Mouse (Mus musculus): ENCODE data around the gene Cxcr2. TPM values are rescaled to one million over a fixed set of nuclear protein-coding genes. Genes with fewer than 3 reads are reported as not detected.

Gene Cxcr2
- polyA plus RNA-seq, 1 experiment from 2014 or later, result 0.10 TPM

DNA sequence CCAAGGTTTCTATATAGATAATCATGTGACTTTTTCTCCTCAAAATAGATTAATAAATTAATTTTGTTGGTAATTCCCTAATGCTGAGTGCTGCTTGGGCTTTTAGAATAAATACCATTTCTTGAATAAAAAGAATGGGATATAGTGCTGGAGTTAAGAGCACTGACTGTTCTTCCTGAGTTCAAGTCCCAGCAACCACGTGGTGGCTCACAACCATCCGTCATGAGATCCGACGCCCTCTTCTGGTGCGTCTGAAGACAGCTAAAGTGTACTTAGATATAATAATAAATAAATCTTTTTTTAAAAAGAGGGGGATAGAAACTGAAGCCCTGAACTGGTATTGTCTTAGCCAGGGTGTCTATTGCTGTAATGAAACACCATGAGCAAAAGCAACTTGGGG is 49.7 kb downstream of the Cxcr2 start:
- Histone ChIP-seq H3K9me3 (no peaks in the 10 kb centered on the region), H3K4me2 (replicated peaks) (no peak overlapping the region), H3K4me3 (no peak overlapping the region), H3K36me3 (no peaks in the 10 kb centered on the region), H3K27ac (replicated peaks) (no peak overlapping the region), H3K9ac (replicated peaks) (no peak overlapping the region), H3K27me3 (peaks cover 80% of the 10 kb centered on the region), H3K4me1 (no peaks in the 10 kb centered on the region)
- ATAC-seq (ENCODE audit: low FRiP score, low read depth), result no peak
- WGBS, result 69% methylated on average over 5 of the region's 5 CpGs

DNA sequence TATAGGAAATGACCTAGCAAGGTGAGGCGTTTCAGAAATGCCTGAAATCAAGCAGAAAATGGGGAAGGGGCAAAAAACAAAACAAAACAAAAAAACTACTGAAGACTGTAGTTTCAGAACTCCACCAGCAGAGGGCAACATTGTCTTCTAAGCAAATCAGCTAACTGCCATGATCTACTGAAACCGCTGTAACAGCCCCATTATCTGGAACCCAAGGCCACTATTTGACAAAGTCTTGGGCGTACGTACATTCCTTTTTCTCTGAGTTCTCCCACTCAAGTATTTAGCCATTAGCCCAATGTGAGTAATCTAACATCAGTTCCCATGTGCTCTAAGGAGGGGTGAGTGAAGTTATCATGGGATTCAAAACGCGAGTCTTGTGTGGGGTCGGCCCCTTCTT is 52.1 kb downstream of the Cxcr2 start:
- Histone ChIP-seq H3K9ac (replicated peaks) (no peak overlapping the region), H3K27me3 (peaks cover 68% of the 10 kb centered on the region), H3K4me2 (replicated peaks) (no peak overlapping the region), H3K4me1 (no peaks in the 10 kb centered on the region), H3K9me3 (no peaks in the 10 kb centered on the region), H3K4me3 (no peak overlapping the region), H3K36me3 (no peaks in the 10 kb centered on the region), H3K27ac (replicated peaks) (no peak overlapping the region)
- no peak for ATAC-seq (ENCODE audit: low FRiP score, low read depth)
- 67% methylated on average over 7 of the region's 7 CpGs for WGBS

DNA sequence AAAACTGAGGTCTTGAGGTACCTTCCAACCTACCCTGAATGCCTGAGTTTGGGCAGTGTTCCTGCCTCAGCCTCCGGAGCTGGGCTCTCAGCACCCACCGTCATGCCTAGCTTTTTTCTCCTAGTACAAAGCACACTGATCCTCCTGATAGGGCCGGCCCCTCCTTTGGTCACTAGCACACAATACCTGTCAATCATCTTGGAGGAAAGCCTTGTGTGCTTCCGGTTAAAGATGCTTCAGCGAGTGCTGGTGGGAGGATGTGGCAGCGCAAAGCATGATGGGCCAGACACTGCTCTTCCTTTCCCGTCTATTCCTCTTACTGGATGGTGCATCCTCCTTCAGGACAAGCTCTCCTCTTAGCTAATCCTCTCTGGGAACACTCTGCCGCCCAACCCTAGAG is 52.9 kb downstream of the Cxcr2 start:
- no peaks in the 10 kb centered on the region for H3K4me1 ChIP-seq
- H3K36me3 ChIP-seq, result no peaks in the 10 kb centered on the region
- WGBS, result 65% methylated on average over 8 of the region's 8 CpGs
- no peak overlapping the region for H3K4me3 ChIP-seq
- H3K27ac ChIP-seq (replicated peaks), result no peak overlapping the region
- H3K9me3 ChIP-seq, result no peaks in the 10 kb centered on the region
- no peak overlapping the region for H3K9ac ChIP-seq (replicated peaks)
- no peak overlapping the region for H3K4me2 ChIP-seq (replicated peaks)
- no peak for ATAC-seq (ENCODE audit: low FRiP score, low read depth)
- H3K27me3 ChIP-seq, result peaks cover 61% of the 10 kb centered on the region

DNA sequence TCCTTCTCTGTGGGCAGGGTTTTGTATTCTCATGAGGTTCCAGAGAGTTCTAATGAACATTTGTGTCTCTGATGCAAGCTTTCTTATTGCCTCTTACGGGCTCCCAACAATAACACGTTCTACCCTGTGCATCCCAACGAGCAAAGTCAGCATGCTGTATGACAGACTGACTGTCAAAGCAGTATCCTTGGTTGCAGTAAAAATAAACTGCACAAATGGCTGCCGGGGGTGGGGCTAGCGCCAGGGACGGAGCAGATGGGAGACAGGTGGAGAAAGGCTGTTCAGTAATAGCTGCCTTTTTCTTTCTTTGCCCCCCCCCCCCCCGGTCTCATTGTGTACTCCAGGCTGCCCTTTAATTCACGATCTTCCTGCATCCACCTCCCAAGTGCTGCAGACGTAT is 54.1 kb downstream of the Cxcr2 start:
- H3K9me3 ChIP-seq, result no peaks in the 10 kb centered on the region
- no peak for ATAC-seq (ENCODE audit: low FRiP score, low read depth)
- H3K4me3 ChIP-seq, result no peak overlapping the region
- peaks cover 49% of the 10 kb centered on the region for H3K27me3 ChIP-seq
- no peak overlapping the region for H3K4me2 ChIP-seq (replicated peaks)
- H3K9ac ChIP-seq (replicated peaks), result no peak overlapping the region
- H3K27ac ChIP-seq (replicated peaks), result no peak overlapping the region
- no peaks in the 10 kb centered on the region for H3K36me3 ChIP-seq
- WGBS, result 73% methylated on average over 9 of the region's 9 CpGs
- 0 out of 2 replicates have a peak, but pooled peaks cover 5% of the 10 kb centered on the region for H3K4me1 ChIP-seq

DNA sequence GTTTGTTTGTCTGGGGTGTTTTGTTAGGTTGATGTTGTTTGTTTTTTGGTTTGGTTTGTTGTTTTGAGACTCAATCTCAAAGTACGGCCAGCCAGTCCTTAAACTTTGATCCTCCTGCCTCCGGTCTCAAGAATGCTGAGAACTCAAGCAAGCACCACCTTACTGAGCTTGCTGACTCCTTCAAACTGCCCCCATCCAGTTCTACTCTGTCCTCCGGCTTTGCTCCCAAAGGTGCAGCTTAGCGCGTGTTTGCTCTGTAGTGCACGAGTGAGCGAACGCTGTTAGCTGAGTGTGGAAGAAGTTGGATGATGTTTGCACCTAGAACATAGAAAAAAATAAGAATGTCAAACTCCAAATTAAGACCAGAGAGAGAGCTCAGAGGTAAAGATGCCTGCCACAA is 55.2 kb downstream of the Cxcr2 start:
- Histone ChIP-seq H3K27ac (replicated peaks) (no peak overlapping the region), H3K4me1 (0 out of 2 replicates have a peak, but pooled peaks cover 5% of the 10 kb centered on the region), H3K9ac (replicated peaks) (no peak overlapping the region), H3K4me3 (no peak overlapping the region), H3K36me3 (no peaks in the 10 kb centered on the region), H3K4me2 (replicated peaks) (no peak overlapping the region), H3K9me3 (no peaks in the 10 kb centered on the region), H3K27me3 (peaks cover 40% of the 10 kb centered on the region)
- WGBS, result 92% methylated on average over 8 of the region's 8 CpGs
- no peak for ATAC-seq (ENCODE audit: low FRiP score, low read depth)

MicroRNA genes within 50 kb of the gene (microRNA counts, 519-probe panel; counts per million panel counts)
- microRNA mmu-miR-1928, result not detected

Small RNAs within 50 kb of the gene (microRNA-seq; reads per million reads assigned to microRNA genes)
- gene Mir1928, result not detected

Other genes with a start within 250 kb of the Cxcr2 start
- 17.1 and 21.0 TPM in 2 replicates for gene Tns1, start 29.5 kb upstream of the Cxcr2 start, polyA plus RNA-seq (2016; fragmentation: Nextera tagmentation; extraction: Ambion mirVana)
- 0.37 and 0.67 TPM in 2 replicates for gene Rufy4, start 28.4 kb upstream of the Cxcr2 start, polyA plus RNA-seq (2016; fragmentation: Nextera tagmentation; extraction: Ambion mirVana)
- not detected in 2 replicates for gene Cxcr1, start 40.6 kb downstream of the Cxcr2 start, polyA plus RNA-seq (2016; fragmentation: Nextera tagmentation; extraction: Ambion mirVana)
- 357 and 363 TPM in 2 replicates for gene Arpc2, start 82.1 kb downstream of the Cxcr2 start, polyA plus RNA-seq (2016; fragmentation: Nextera tagmentation; extraction: Ambion mirVana)
- not detected in 2 replicates for gene Gpbar1, start 124.6 kb downstream of the Cxcr2 start, polyA plus RNA-seq (2016; fragmentation: Nextera tagmentation; extraction: Ambion mirVana)
- gene Aamp, start 130.7 kb downstream of the Cxcr2 start, polyA plus RNA-seq (2016; fragmentation: Nextera tagmentation; extraction: Ambion mirVana), result 176 and 181 TPM in 2 replicates
- 75.0 and 85.3 TPM in 2 replicates for gene Pnkd, start 130.9 kb downstream of the Cxcr2 start, polyA plus RNA-seq (2016; fragmentation: Nextera tagmentation; extraction: Ambion mirVana)
- 6.7 and 9.8 TPM in 2 replicates for gene Tmbim1, start 151.6 kb downstream of the Cxcr2 start, polyA plus RNA-seq (2016; fragmentation: Nextera tagmentation; extraction: Ambion mirVana)
- 0.58 and 0.66 TPM in 2 replicates for gene Catip, start 208.1 kb downstream of the Cxcr2 start, polyA plus RNA-seq (2016; fragmentation: Nextera tagmentation; extraction: Ambion mirVana)
- 2.3 and 2.4 TPM in 2 replicates for gene Slc11a1, start 221.2 kb downstream of the Cxcr2 start, polyA plus RNA-seq (2016; fragmentation: Nextera tagmentation; extraction: Ambion mirVana)
- 28.9 and 31.0 TPM in 2 replicates for gene Ctdsp1, start 237.5 kb downstream of the Cxcr2 start, polyA plus RNA-seq (2016; fragmentation: Nextera tagmentation; extraction: Ambion mirVana)

Data from midbrain, embryonic 12.5 days (tissue).